Mouse (Mus musculus): ENCODE results near the gene Gpnmb. TPM values are rescaled to one million over a fixed set of nuclear protein-coding genes. Genes with fewer than 3 reads are reported as not detected.
A peak's percentile ranks its signal among the peaks of the same experiment; 100 is the strongest.

Gpnmb gene
- 1 to 10 TPM; 2.0 to 2.4 TPM for polyA plus RNA-seq (2017; shearing (Covaris generic))

- peak; percentile 76 for ATAC-seq
Measured at GRCm38 (mm10) chr6:49036275-49037267, at the start of gene Gpnmb. Gene Gpnmb (plus strand): TSS chr6:49036546.

GRCm38 (mm10) chr6:48989971-48990370 is 46.4 kb upstream of the Gpnmb start:
- ATAC-seq: no peak

GRCm38 (mm10) chr6:48991991-48992390 is 44.4 kb upstream of the Gpnmb start:
- no peak for ATAC-seq

GRCm38 (mm10) chr6:48998186-48998585 is 38.2 kb upstream of the Gpnmb start:
- ATAC-seq: no peak

GRCm38 (mm10) chr6:48998796-48999195 is 37.5 kb upstream of the Gpnmb start:
- no peak for ATAC-seq

- ATAC-seq: no peak
Measured at GRCm38 (mm10) chr6:49003381-49003780, 33.0 kb upstream of the Gpnmb start.

GRCm38 (mm10) chr6:49007981-49008380 is 28.4 kb upstream of the Gpnmb start:
- ATAC-seq: peak; percentile 95

- ATAC-seq: no peak
Measured at GRCm38 (mm10) chr6:49008420-49009160, 27.8 kb upstream of the Gpnmb start.

- no peak for ATAC-seq
Measured at GRCm38 (mm10) chr6:49009161-49009555, 27.2 kb upstream of the Gpnmb start.

GRCm38 (mm10) chr6:49009665-49010064 is 26.7 kb upstream of the Gpnmb start:
- no peak for ATAC-seq

GRCm38 (mm10) chr6:49011191-49011590 is 25.2 kb upstream of the Gpnmb start:
- ATAC-seq: no peak

GRCm38 (mm10) chr6:49013023-49013422 is 23.3 kb upstream of the Gpnmb start:
- ATAC-seq: no peak

- peak; percentile 93 for ATAC-seq
Measured at GRCm38 (mm10) chr6:49013458-49013857, 22.9 kb upstream of the Gpnmb start.

- peak; percentile 71 for ATAC-seq
Measured at GRCm38 (mm10) chr6:49017150-49017549, 19.2 kb upstream of the Gpnmb start.

- no peak for ATAC-seq
Measured at GRCm38 (mm10) chr6:49019341-49019740, 17.0 kb upstream of the Gpnmb start.

GRCm38 (mm10) chr6:49021141-49022012 is 15.0 kb upstream of the Gpnmb start:
- peak; percentile 27 for ATAC-seq

GRCm38 (mm10) chr6:49022384-49022783 is 14.0 kb upstream of the Gpnmb start:
- no peak for ATAC-seq

- no peak for ATAC-seq
Measured at GRCm38 (mm10) chr6:49023315-49023714, 13.0 kb upstream of the Gpnmb start.

GRCm38 (mm10) chr6:49025290-49025689 is 11.1 kb upstream of the Gpnmb start:
- no peak for ATAC-seq

- ATAC-seq: no peak
Measured at GRCm38 (mm10) chr6:49026496-49026895, 9.8 kb upstream of the Gpnmb start.

- ATAC-seq: no peak
Measured at GRCm38 (mm10) chr6:49028019-49028418, 8.3 kb upstream of the Gpnmb start.

- ATAC-seq: no peak
Measured at GRCm38 (mm10) chr6:49028708-49029107, 7.6 kb upstream of the Gpnmb start.
